Mouse (Mus musculus) T-cell, adult 2 months (primary cell): ENCODE data around the gene Myom3.
A peak's percentile ranks its signal among the peaks of the same experiment; 100 is the strongest.

Source experiments
- DNase-seq: peaks from one replicate; pipeline ENCODE4 v3.0.0; 2022; ENCODE audit warnings: low spot score

The Myom3 gene

DNA sequence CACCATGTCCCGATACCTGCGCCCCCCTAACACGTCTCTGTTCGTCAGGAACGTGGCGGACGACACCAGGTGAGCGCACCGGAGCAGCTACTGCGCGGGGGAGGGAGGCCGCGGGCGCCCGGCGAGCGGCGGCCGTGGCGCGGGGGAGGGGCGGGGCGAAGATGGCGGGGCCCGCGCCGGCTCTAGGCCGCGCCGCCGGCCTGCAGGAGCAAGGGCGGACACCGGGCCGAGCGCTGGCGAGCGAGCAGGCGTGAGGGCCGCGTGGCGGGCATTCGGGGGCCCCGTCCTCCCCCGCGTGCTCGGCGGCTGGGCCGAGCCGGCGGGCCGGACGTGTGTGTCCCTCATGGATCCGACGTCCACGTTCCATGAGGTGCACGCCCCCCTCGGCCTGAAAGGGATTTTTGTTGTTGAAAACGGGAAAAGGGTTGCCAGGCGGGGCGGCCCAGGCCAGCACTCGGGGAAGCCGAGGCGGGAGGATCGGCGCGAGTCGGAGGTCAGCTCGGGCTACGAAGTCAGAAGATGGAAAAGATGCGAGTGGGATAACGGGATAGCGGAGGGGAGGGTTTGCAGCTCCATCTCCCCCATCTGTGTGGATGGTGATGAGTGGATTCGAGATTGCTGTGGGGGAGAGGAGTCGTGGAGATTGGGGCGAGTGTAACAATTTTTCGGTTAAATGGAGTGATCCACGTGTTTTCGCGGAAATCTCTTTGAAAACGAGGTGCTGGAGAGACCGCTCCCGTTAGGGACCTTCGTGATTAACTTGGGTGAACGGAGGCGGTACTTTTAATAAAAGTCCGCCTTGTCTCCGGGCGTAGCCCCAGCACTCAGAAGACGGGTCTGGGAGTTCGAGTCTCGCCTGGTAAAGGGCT is 96.9 kb downstream of the Myom3 start:
- DNase-seq = peak; percentile 33

DNA sequence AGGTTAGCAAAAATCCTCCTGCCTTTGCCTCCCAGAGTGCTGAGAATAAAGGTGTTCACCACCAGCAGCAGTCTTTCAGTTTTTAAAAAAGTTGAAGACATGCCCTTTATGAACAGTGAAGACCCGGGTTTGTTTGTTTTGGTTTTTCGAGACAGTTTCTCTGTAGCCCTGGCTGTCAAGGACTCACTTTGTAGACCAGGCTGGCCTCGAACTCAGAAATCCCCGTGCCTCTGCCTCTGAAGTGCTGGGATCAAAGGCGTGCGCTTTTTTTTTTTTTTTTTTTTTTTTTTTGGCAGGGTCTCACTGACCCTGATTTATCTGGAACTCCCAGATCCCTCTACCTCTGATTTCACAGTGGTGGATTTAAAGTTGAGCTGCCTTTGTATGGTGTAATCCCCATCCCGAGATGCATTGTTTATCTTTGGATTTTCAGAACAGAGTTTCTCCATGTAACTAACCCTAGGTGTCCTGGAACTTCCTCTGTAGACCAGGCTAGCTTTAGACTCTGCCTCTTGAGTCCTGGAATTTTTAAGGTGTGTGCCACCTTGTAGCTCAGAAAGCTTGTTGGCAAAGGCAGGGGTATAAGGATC is 98.2 kb downstream of the Myom3 start:
- DNase-seq = peak; percentile 16
